Mouse (Mus musculus): Measurements from ENCODE around the gene Cacng1. TPM values are rescaled to one million over a fixed set of nuclear protein-coding genes. Genes with fewer than 3 reads are reported as not detected.

The Cacng1 gene
- total and polyA plus RNA-seq, 3 experiments = 0.08 TPM; not detected in 2

- H3K4me1 ChIP-seq (ENCODE audit: control insufficient read depth, insufficient read depth, low read length) = no peaks in the 10 kb centered on the region
- H3K79me2 ChIP-seq (replicated peaks; ENCODE audit: control insufficient read depth, insufficient read depth, low read length) = no peaks in the 10 kb centered on the region
- no peak for DNase-seq
- H3K36me3 ChIP-seq (ENCODE audit: control insufficient read depth, insufficient read depth, low read length) = no peaks in the 10 kb centered on the region
- H3K27me3 ChIP-seq (ENCODE audit: control insufficient read depth, insufficient read depth, low read length) = no peaks in the 10 kb centered on the region
- 95% methylated on average over 4 of the region's 4 CpGs for WGBS
- no peak overlapping the region for H3K9ac ChIP-seq (ENCODE audit: low read depth, low read length)
- TF ChIP-seq POLR2A (IDR thresholded peaks at IDR 0.05; ENCODE audit: insufficient read depth, low read depth, low read length) (no peak), CTCF (IDR thresholded peaks at IDR 0.05) (no peak), EP300 (IDR thresholded peaks at IDR 0.05; ENCODE audit: insufficient read depth, low read depth, low read length) (no peak)
- intact Hi-C loops (cut with DNase I) = no loop called here
- no peak overlapping the region for H3K27ac ChIP-seq
- no peak overlapping the region for H3K4me3 ChIP-seq
Observed at GRCm38 (mm10) chr11:107660452-107660851, 55.9 kb downstream of the Cacng1 start.

- TF ChIP-seq EP300 (IDR thresholded peaks at IDR 0.05; ENCODE audit: insufficient read depth, low read depth, low read length) = no peak
- no peak for TF ChIP-seq CTCF (IDR thresholded peaks at IDR 0.05)
- TF ChIP-seq POLR2A (IDR thresholded peaks at IDR 0.05; ENCODE audit: insufficient read depth, low read depth, low read length) = no peak
- no peak overlapping the region for H3K27ac ChIP-seq
- 85% methylated on average over 5 of the region's 5 CpGs for WGBS
- no peaks in the 10 kb centered on the region for H3K36me3 ChIP-seq (ENCODE audit: control insufficient read depth, insufficient read depth, low read length)
- H3K9ac ChIP-seq (ENCODE audit: low read depth, low read length) = no peak overlapping the region
- H3K4me3 ChIP-seq = no peak overlapping the region
- intact Hi-C loops (cut with DNase I) = no loop called here
- H3K4me1 ChIP-seq (ENCODE audit: control insufficient read depth, insufficient read depth, low read length) = no peaks in the 10 kb centered on the region
- 0 out of 2 replicates have a peak, but pooled peaks cover 1% of the 10 kb centered on the region for H3K79me2 ChIP-seq (replicated peaks; ENCODE audit: control insufficient read depth, insufficient read depth, low read length)
- no peak for DNase-seq
- no peaks in the 10 kb centered on the region for H3K27me3 ChIP-seq (ENCODE audit: control insufficient read depth, insufficient read depth, low read length)
Observed at GRCm38 (mm10) chr11:107657117-107657516, 59.2 kb downstream of the Cacng1 start.

GRCm38 (mm10) chr11:107655538-107655937 lies 60.8 kb downstream of the Cacng1 start:
- no peaks in the 10 kb centered on the region for H3K27me3 ChIP-seq (ENCODE audit: control insufficient read depth, insufficient read depth, low read length)
- no peak overlapping the region for H3K4me3 ChIP-seq
- no peaks in the 10 kb centered on the region for H3K4me1 ChIP-seq (ENCODE audit: control insufficient read depth, insufficient read depth, low read length)
- H3K27ac ChIP-seq = no peak overlapping the region
- DNase-seq = no peak
- TF ChIP-seq POLR2A (IDR thresholded peaks at IDR 0.05; ENCODE audit: insufficient read depth, low read depth, low read length) (no peak), EP300 (IDR thresholded peaks at IDR 0.05; ENCODE audit: insufficient read depth, low read depth, low read length) (no peak), CTCF (IDR thresholded peaks at IDR 0.05) (no peak)
- H3K36me3 ChIP-seq (ENCODE audit: control insufficient read depth, insufficient read depth, low read length) = no peaks in the 10 kb centered on the region
- intact Hi-C loops (cut with DNase I) = no loop called here
- 95% methylated on average over 4 of the region's 4 CpGs for WGBS
- H3K79me2 ChIP-seq (replicated peaks; ENCODE audit: control insufficient read depth, insufficient read depth, low read length) = 0 out of 2 replicates have a peak, but pooled peaks cover 1% of the 10 kb centered on the region
- H3K9ac ChIP-seq (ENCODE audit: low read depth, low read length) = no peak overlapping the region

Other genes with a start within 250 kb of the Cacng1 start
- gene Pitpnc1, start 245.8 kb downstream of the Cacng1 start, total RNA-seq (2021) = 10 to 100 TPM; 66.4 to 68.1 TPM
- gene Pitpnc1, start 245.8 kb downstream of the Cacng1 start, polyA plus RNA-seq (2012; rRNA removed) = 22.7 and 39.4 TPM in 2 replicates
- 10 to 100 TPM; 78.3 to 92.2 TPM for gene Psmd12, start 237.0 kb downstream of the Cacng1 start, total RNA-seq (2021)
- gene Psmd12, start 237.0 kb downstream of the Cacng1 start, polyA plus RNA-seq (2012; rRNA removed) = 22.6 and 42.4 TPM in 2 replicates
- gene Helz, start 168.6 kb downstream of the Cacng1 start, total RNA-seq (2021) = 10 to 100 TPM; 26.2 to 26.4 TPM
- 9.0 and 10.8 TPM in 2 replicates for gene Helz, start 168.6 kb downstream of the Cacng1 start, polyA plus RNA-seq (2012; rRNA removed)
- not detected for gene Cacng4, start 78.0 kb upstream of the Cacng1 start, total RNA-seq (2021)
- 0.18 TPM in 1 of 2 replicates, not detected in the other for gene Cacng4, start 78.0 kb upstream of the Cacng1 start, polyA plus RNA-seq (2012; rRNA removed)
- not detected for gene Cacng5, start 198.5 kb upstream of the Cacng1 start, total RNA-seq (2021)
- 0.03 and 0.06 TPM in 2 replicates for gene Cacng5, start 198.5 kb upstream of the Cacng1 start, polyA plus RNA-seq (2012; rRNA removed)